Mouse (Mus musculus): ENCODE measurements around the gene Lrsam1. TPM values are rescaled to one million over a fixed set of nuclear protein-coding genes. Genes with fewer than 3 reads are reported as not detected.
"Not testable (repeated sequence)": the region's sequence is repeated elsewhere in the genome, so short reads cannot be mapped to it uniquely, and the experiment has no call there.

Lrsam1 gene
- polyA plus RNA-seq (2015; fragmentation: Nextera tagmentation; extraction: Ambion mirVana), result 7.5 and 9.7 TPM in 2 replicates

GRCm38 (mm10) chr2:32961192-32961995 is at the start of gene Lrsam1, which contains the start of gene Rpl12:
Gene Lrsam1 (minus strand): TSS chr2:32961614.
Gene Rpl12 (plus strand): TSS chr2:32961559.
- Histone ChIP-seq H3K4me1 (peaks cover 44% of the 10 kb centered on the region), H3K27ac (peak within 1 kb of the TSS; percentile 90), H3K4me2 (peak within 1 kb of the TSS; percentile 73), H3K4me3 (peak within 1 kb of the TSS; percentile 73), H3K9ac (peak within 1 kb of the TSS; percentile 83), H3K9me3 (no peaks in the 10 kb centered on the region), H3K27me3 (no peaks in the 10 kb centered on the region), H3K36me3 (peaks cover 24% of the 10 kb centered on the region)
- ATAC-seq (ENCODE audit: borderline replicate concordance, extremely low read depth, low FRiP score, low TSS enrichment), result peak; percentile 93
- WGBS, result 3% methylated on average over 55 of the region's 55 CpGs

GRCm38 (mm10) chr2:33009055-33009454 is 47.6 kb upstream of the Lrsam1 start:
- not testable (repeated sequence) for H3K27ac ChIP-seq; ATAC-seq (ENCODE audit: borderline replicate concordance, extremely low read depth, low FRiP score, low TSS enrichment); H3K27me3 ChIP-seq; H3K9me3 ChIP-seq; H3K9ac ChIP-seq; H3K4me3 ChIP-seq; H3K36me3 ChIP-seq; H3K4me2 ChIP-seq; H3K4me1 ChIP-seq
- WGBS, result 85% methylated on average over 4 of the region's 4 CpGs

DNA sequence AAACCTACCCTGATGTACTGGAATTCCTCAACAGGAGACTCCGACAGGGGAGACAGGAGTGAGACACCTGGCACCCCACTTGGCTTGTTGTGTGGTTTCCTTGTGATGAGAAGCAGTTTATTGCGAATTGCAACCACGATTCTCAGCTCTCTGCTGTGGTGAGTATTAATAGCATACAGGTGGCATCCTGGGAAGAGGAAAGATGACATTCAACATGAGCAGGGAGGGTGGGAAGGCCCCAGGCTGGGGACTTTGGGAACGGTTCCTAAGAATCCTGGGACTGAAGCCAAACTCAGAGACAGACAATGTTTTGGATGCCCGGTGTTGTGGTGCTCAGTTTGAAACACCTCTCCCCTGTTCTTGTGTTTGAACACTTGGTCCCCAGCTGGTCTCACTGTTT is 43.6 kb upstream of the Lrsam1 start:
- Histone ChIP-seq H3K27ac (no peak overlapping the region), H3K9me3 (no peaks in the 10 kb centered on the region), H3K36me3 (no peaks in the 10 kb centered on the region), H3K4me3 (no peak overlapping the region), H3K9ac (no peak overlapping the region), H3K27me3 (no peaks in the 10 kb centered on the region), H3K4me1 (no peaks in the 10 kb centered on the region), H3K4me2 (no peak overlapping the region)
- 64% methylated on average over 5 of the region's 5 CpGs for WGBS
- no peak for ATAC-seq (ENCODE audit: borderline replicate concordance, extremely low read depth, low FRiP score, low TSS enrichment)

GRCm38 (mm10) chr2:33002144-33002543 is 40.7 kb upstream of the Lrsam1 start:
- WGBS, result 75% methylated on average over 7 of the region's 7 CpGs
- no peaks in the 10 kb centered on the region for H3K4me1 ChIP-seq
- no peak overlapping the region for H3K4me2 ChIP-seq
- no peak overlapping the region for H3K9ac ChIP-seq
- no peaks in the 10 kb centered on the region for H3K9me3 ChIP-seq
- no peak for ATAC-seq (ENCODE audit: borderline replicate concordance, extremely low read depth, low FRiP score, low TSS enrichment)
- no peak overlapping the region for H3K4me3 ChIP-seq
- H3K36me3 ChIP-seq, result no peaks in the 10 kb centered on the region
- no peaks in the 10 kb centered on the region for H3K27me3 ChIP-seq
- no peak overlapping the region for H3K27ac ChIP-seq

- no peaks in the 10 kb centered on the region for H3K27me3 ChIP-seq
- no peak overlapping the region for H3K9ac ChIP-seq
- H3K4me2 ChIP-seq, result no peak overlapping the region
- H3K27ac ChIP-seq, result no peak overlapping the region
- H3K36me3 ChIP-seq, result no peaks in the 10 kb centered on the region
- no peak overlapping the region for H3K4me3 ChIP-seq
- ATAC-seq (ENCODE audit: borderline replicate concordance, extremely low read depth, low FRiP score, low TSS enrichment), result no peak
- WGBS, result 81% methylated on average over 2 of the region's 2 CpGs
- no peaks in the 10 kb centered on the region for H3K4me1 ChIP-seq
- no peaks in the 10 kb centered on the region for H3K9me3 ChIP-seq
Measured at GRCm38 (mm10) chr2:32999752-33000151, 38.3 kb upstream of the Lrsam1 start.

DNA sequence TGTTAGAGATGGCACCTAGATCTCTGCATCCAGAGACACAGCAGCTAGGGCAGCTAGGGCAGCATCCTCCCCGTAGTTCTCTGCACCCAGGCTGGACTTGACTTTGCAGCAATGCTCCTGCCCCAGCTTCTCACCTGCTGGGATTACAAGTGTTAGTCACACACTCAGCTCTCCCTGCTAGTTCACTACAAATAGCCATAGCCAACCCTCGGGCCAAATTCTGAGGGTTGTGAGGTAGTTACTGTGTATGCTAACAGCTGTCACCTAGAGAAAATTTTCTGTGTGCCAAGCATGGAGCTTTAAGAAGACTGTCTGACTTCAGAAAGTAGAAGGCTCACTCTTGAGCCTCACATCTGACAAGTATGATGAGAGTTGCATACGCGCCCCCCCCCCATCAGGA is 36.4 kb upstream of the Lrsam1 start:
- Histone ChIP-seq H3K4me2 (no peak overlapping the region), H3K4me3 (no peak overlapping the region), H3K9me3 (no peaks in the 10 kb centered on the region), H3K9ac (no peak overlapping the region), H3K27me3 (no peaks in the 10 kb centered on the region), H3K27ac (no peak overlapping the region), H3K36me3 (no peaks in the 10 kb centered on the region), H3K4me1 (no peaks in the 10 kb centered on the region)
- ATAC-seq (ENCODE audit: borderline replicate concordance, extremely low read depth, low FRiP score, low TSS enrichment), result no peak
- 70% methylated on average over 4 of the region's 4 CpGs for WGBS

GRCm38 (mm10) chr2:32997081-32997480 is 35.7 kb upstream of the Lrsam1 start:
- Histone ChIP-seq H3K9me3 (no peaks in the 10 kb centered on the region), H3K27me3 (no peaks in the 10 kb centered on the region), H3K4me3 (no peak overlapping the region), H3K36me3 (no peaks in the 10 kb centered on the region), H3K27ac (no peak overlapping the region), H3K4me2 (no peak overlapping the region), H3K4me1 (no peaks in the 10 kb centered on the region), H3K9ac (no peak overlapping the region)
- ATAC-seq (ENCODE audit: borderline replicate concordance, extremely low read depth, low FRiP score, low TSS enrichment), result no peak
- 73% methylated on average over 6 of the region's 6 CpGs for WGBS

DNA sequence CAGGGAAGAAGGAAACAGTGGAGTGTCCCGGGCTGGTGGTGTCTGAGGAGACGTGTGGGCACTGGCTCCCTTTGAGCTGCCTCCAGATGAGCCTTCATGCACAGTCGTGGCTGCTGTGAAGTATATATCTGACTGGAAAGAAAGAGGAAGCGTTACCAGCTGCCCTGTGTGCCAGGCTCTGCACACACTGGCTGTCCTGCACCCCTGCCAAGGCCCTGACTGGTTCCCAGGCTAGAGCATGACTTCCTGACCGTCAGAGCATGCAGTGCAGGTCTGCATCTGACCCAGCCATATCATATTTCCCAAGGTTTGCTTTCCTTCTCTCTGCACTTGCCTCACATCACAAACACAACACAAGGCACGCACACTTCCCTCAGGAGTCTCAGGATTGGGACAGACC is 30.7 kb upstream of the Lrsam1 start:
- H3K4me2 ChIP-seq, result no peak overlapping the region
- 52% methylated on average over 6 of the region's 6 CpGs for WGBS
- no peak overlapping the region for H3K4me3 ChIP-seq
- no peak overlapping the region for H3K27ac ChIP-seq
- no peaks in the 10 kb centered on the region for H3K27me3 ChIP-seq
- no peaks in the 10 kb centered on the region for H3K36me3 ChIP-seq
- no peaks in the 10 kb centered on the region for H3K9me3 ChIP-seq
- no peak for ATAC-seq (ENCODE audit: borderline replicate concordance, extremely low read depth, low FRiP score, low TSS enrichment)
- H3K4me1 ChIP-seq, result no peaks in the 10 kb centered on the region
- H3K9ac ChIP-seq, result no peak overlapping the region

DNA sequence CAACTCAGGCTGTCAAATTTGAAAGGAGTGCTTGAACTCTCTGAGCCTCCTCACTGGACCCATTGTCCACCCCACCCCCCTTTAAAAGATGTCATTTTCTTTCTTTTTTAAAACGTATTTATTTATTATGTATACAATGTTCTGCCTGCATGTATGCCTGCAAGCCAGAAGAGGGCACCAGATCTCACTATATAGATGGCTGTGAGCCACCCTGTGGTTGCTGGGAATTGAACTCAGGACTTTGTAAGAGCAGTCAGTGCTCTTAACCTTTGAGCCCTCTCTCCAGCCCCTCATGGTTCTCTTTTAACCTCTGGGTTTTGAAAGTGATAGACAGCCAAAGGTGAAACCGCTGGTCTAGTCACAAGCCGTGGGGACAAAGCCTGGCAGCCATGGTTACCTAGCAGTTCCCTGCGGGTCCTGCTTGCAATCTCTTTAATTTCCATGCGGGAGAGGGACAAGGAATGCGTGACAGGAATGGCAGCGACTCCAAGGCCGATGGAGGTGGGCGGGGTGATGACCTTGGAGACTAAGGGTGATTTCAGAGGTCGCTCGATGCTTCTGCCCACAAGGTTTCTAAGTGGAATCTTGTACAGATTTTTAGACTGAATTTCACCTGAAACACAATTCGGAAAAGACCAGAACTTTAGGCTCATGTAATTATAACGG is 28.9 kb upstream of the Lrsam1 start:
- WGBS, result 61% methylated on average over 13 of the region's 13 CpGs

DNA sequence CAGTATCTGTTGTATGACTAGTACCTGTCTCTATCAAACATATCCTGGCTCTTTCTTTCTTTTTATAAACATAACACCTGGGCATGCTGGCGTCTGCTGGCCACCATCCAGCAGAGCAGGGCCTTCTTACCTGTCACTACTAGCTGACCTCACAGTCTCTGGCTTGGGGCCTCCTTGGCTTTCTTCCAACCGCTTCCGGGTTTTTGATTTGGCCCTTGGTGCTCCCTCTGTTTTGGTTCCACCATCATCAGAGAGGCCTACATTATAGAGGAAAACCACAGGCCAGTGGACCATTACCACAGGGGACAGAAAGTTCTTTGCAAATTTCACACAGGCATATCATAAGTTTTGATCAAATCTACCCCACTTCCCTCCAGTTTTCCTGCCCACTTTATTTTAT is 28.0 kb upstream of the Lrsam1 start:
- no peaks in the 10 kb centered on the region for H3K36me3 ChIP-seq
- no peak overlapping the region for H3K4me3 ChIP-seq
- no peaks in the 10 kb centered on the region for H3K4me1 ChIP-seq
- H3K27ac ChIP-seq, result no peak overlapping the region
- no peaks in the 10 kb centered on the region for H3K27me3 ChIP-seq
- no peak for ATAC-seq (ENCODE audit: borderline replicate concordance, extremely low read depth, low FRiP score, low TSS enrichment)
- H3K9me3 ChIP-seq, result no peaks in the 10 kb centered on the region
- H3K9ac ChIP-seq, result no peak overlapping the region
- no peak overlapping the region for H3K4me2 ChIP-seq
- 54% methylated on average over 3 of the region's 3 CpGs for WGBS

More for the DNA sequence above, 28.9 kb upstream of the Lrsam1 start:
- H3K4me2 ChIP-seq, result no peak overlapping the region
- no peak overlapping the region for H3K4me3 ChIP-seq
- no peaks in the 10 kb centered on the region for H3K9me3 ChIP-seq
- H3K4me1 ChIP-seq, result no peaks in the 10 kb centered on the region
- H3K27me3 ChIP-seq, result no peaks in the 10 kb centered on the region
- no peak for ATAC-seq (ENCODE audit: borderline replicate concordance, extremely low read depth, low FRiP score, low TSS enrichment)
- no peak overlapping the region for H3K9ac ChIP-seq
- H3K27ac ChIP-seq, result no peak overlapping the region
- H3K36me3 ChIP-seq, result no peaks in the 10 kb centered on the region

- Histone ChIP-seq H3K36me3 (no peaks in the 10 kb centered on the region), H3K4me3 (no peak overlapping the region), H3K9me3 (no peaks in the 10 kb centered on the region), H3K4me2 (no peak overlapping the region), H3K27me3 (no peaks in the 10 kb centered on the region), H3K9ac (no peak overlapping the region), H3K27ac (no peak overlapping the region), H3K4me1 (peaks cover 12% of the 10 kb centered on the region)
- no peak for ATAC-seq (ENCODE audit: borderline replicate concordance, extremely low read depth, low FRiP score, low TSS enrichment)
- 31% methylated on average over 8 of the region's 8 CpGs for WGBS
Measured at GRCm38 (mm10) chr2:32985844-32986243, 24.4 kb upstream of the Lrsam1 start.

DNA sequence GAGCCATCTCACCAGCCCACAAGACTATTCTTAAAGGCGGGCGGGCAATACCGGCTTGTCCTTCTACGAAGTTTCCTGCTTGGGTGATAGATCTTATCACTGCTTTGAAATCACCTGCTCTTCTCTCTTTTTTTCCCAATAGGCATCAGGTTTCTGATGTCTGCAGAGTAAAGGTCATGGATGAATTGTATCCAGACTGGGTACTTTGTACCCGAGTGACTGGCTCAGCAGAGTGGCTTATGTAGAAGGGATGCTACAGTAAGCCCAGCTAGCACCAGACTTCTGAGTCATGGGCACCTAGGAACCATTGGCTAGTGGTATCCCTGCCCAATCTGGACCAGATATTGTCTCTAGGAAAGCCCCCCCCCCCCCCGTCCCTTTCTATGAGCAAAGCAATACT is 22.2 kb upstream of the Lrsam1 start:
- ATAC-seq (ENCODE audit: borderline replicate concordance, extremely low read depth, low FRiP score, low TSS enrichment), result no peak
- WGBS, result 51% methylated on average over 6 of the region's 6 CpGs
- Histone ChIP-seq H3K4me3 (no peak overlapping the region), H3K4me1 (peaks cover 14% of the 10 kb centered on the region), H3K27ac (no peak overlapping the region), H3K9ac (no peak overlapping the region), H3K36me3 (no peaks in the 10 kb centered on the region), H3K27me3 (no peaks in the 10 kb centered on the region), H3K9me3 (no peaks in the 10 kb centered on the region), H3K4me2 (no peak overlapping the region)

All from lung, embryonic 15.5 days (tissue).